13 mouse cellular contexts compared by ENCODE assay signal in genomic region chr12:53630607-53631006, GRCm38 (mm10).
DNase-seq lines count a peak whose midpoint lies in the region; ATAC-seq and TF ChIP-seq lines count a peak whose summit lies in the region.
"Had no signal": no experiment of that assay in that cellular context is flagged by ENCODE, and none has a peak within 500 bp of the region (broad histone marks: within the 10 kb centered on the region; RNA-seq: fewer than 3 reads in every experiment).

No protein-coding gene starts in this region.

- no peak for ATAC-seq in heart, postnatal 0 days (ENCODE audit: insufficient read depth, low read depth)
- 0 out of 2 replicates have a peak, but pooled peaks have one; percentile 14 for ATAC-seq in midbrain, embryonic 16.5 days

- no peak overlapping the region for H3K27ac ChIP-seq in heart, postnatal 0 days (ENCODE audit: low read depth)
- no peak overlapping the region for H3K27ac ChIP-seq in midbrain, embryonic 16.5 days (ENCODE audit: low read length)
- no peak overlapping the region for H3K27ac ChIP-seq in midbrain, embryonic 10.5 days (replicated peaks)
- H3K27ac ChIP-seq: macrophage had no signal

- no peak overlapping the region for H3K4me3 ChIP-seq in heart, postnatal 0 days (ENCODE audit: low read depth, low read length)
- H3K4me3 ChIP-seq in midbrain, embryonic 16.5 days (ENCODE audit: low read depth, low read length) = no peak overlapping the region
- no peak overlapping the region for H3K4me3 ChIP-seq in midbrain, embryonic 10.5 days

- no peaks in the 10 kb centered on the region for H3K27me3 ChIP-seq in heart, postnatal 0 days (ENCODE audit: control insufficient read depth, insufficient read depth, low read length)
- H3K27me3 ChIP-seq in midbrain, embryonic 16.5 days (ENCODE audit: control insufficient read depth, insufficient read depth, low read depth, low read length) = no peaks in the 10 kb centered on the region
- no peaks in the 10 kb centered on the region for H3K27me3 ChIP-seq in midbrain, embryonic 10.5 days (ENCODE audit: low read depth, poor library complexity, severe bottlenecking)

- intact Hi-C loops in heart, postnatal 25 days (cut with DNase I) = no loop called here

- WGBS in heart, postnatal 0 days = 3% methylated on average over 1 of the region's 1 CpGs
- 36% methylated on average over 1 of the region's 1 CpGs for WGBS in midbrain, embryonic 16.5 days
- 82% methylated on average over 1 of the region's 1 CpGs for WGBS in midbrain, embryonic 10.5 days

- H3K4me1 ChIP-seq in heart, postnatal 0 days (ENCODE audit: control insufficient read depth, insufficient read depth) = no peaks in the 10 kb centered on the region
- peaks cover 6% of the 10 kb centered on the region; the same call in 1 of the 2 replicates for H3K4me1 ChIP-seq in midbrain, embryonic 16.5 days (ENCODE audit: control insufficient read depth, insufficient read depth, low read length)
- H3K4me1 ChIP-seq in midbrain, embryonic 10.5 days = peaks cover 18% of the 10 kb centered on the region

- no peak for TF ChIP-seq EP300 in heart, postnatal 0 days (IDR thresholded peaks at IDR 0.05; ENCODE audit: low read depth)

- no peaks in the 10 kb centered on the region for H3K36me3 ChIP-seq in heart, postnatal 0 days (replicated peaks; ENCODE audit: control insufficient read depth, insufficient read depth, low read length)
- H3K36me3 ChIP-seq in midbrain, embryonic 16.5 days (ENCODE audit: control insufficient read depth, insufficient read depth, low read length) = no peaks in the 10 kb centered on the region
- no peaks in the 10 kb centered on the region for H3K36me3 ChIP-seq in midbrain, embryonic 10.5 days

- no peak overlapping the region for H3K9ac ChIP-seq in heart, postnatal 0 days (replicated peaks; ENCODE audit: low read depth, low read length)
- H3K9ac ChIP-seq in midbrain, embryonic 16.5 days (ENCODE audit: low read depth, low read length) = no peak overlapping the region

- peak; percentile 13 for DNase-seq in adrenal gland, postnatal 14 days
- DNase-seq in adrenal gland, postnatal 36 days = no peak
- DNase-seq in heart, postnatal 0 days (ENCODE audit: low spot score) = peak; percentile 16
- DNase-seq in heart, postnatal 25 days (ENCODE audit: low spot score) = no peak
- no peak for DNase-seq in midbrain, embryonic 10.5 days (ENCODE audit: low spot score)
- no peak for DNase-seq in frontal cortex, postnatal 14 days (ENCODE audit: low spot score in 2 of 2)
- no peak for DNase-seq in urinary bladder, postnatal 14 days (ENCODE audit: low spot score)
- DNase-seq: cerebellum, adult 9-11 months; kidney, postnatal 14 days; right cerebral cortex, postnatal 25 days; thymus, adult 18-20 months had no signal

- no peak for TF ChIP-seq CTCF in heart, postnatal 0 days (IDR thresholded peaks at IDR 0.05; ENCODE audit: low read depth)

- no peak overlapping the region for H3K4me2 ChIP-seq in heart, postnatal 0 days (ENCODE audit: low read depth, low read length)
- no peak overlapping the region for H3K4me2 ChIP-seq in midbrain, embryonic 16.5 days (ENCODE audit: low read length)

- H3K9me3 ChIP-seq in heart, postnatal 0 days (replicated peaks; ENCODE audit: control insufficient read depth, low read length) = no peaks in the 10 kb centered on the region
- H3K9me3 ChIP-seq in midbrain, embryonic 16.5 days (replicated peaks; ENCODE audit: control insufficient read depth, low read length, poor library complexity, severe bottlenecking) = no peaks in the 10 kb centered on the region
- no peaks in the 10 kb centered on the region for H3K9me3 ChIP-seq in midbrain, embryonic 10.5 days (replicated peaks)

Comparison
In these comparisons a context has a peak if more than half of its experiments do, and no peak if none do; other contexts are left out.
1. DNase-seq: peak in adrenal gland, postnatal 14 days (single experiment) and heart, postnatal 0 days (single experiment); none in adrenal gland, postnatal 36 days (0 of 2), heart, postnatal 25 days (single experiment), midbrain, embryonic 10.5 days (single experiment), frontal cortex, postnatal 14 days (0 of 2) and urinary bladder, postnatal 14 days (single experiment).